Mouse (Mus musculus): ENCODE results near the gene Btg2.

DNA sequence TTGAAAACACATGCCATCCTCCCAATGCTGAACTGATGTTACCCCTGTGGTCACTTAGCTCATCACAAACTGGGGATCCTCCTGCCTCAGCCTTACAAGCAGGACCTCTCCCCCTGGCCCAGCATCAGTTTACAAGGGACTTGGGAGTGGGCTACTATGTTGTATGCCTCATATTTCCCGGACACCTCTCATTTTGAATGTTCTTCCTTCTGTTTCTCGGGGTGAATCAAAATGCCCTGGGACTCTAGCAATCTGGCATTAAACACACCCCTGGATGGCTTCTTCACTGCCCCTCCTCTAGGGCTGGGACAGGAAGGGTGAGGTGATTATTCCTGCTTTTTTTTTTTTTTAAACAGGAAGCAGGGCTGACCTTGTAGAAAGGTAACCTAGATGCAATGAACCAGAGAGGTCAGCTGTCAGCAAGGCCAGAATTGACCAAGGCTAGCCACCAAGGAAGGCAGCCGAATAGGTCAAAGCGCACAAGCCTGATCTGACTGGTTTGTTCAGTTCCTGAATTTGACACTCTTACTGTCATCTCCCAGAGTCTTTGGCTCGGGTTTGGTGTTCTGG is 2.0 kb upstream of the Btg2 start:
- TF ChIP-seq GATA1 (IDR thresholded peaks at IDR 0.05; ENCODE audit: low read length) (no peak), TAL1 (IDR thresholded peaks at IDR 0.05; ENCODE audit: low read length) (no peak)
